Mouse (Mus musculus) gastrocnemius, adult 18-20 months (tissue): ENCODE data around the gene Gm20517. TPM values are rescaled to one million over a fixed set of nuclear protein-coding genes. Genes with fewer than 3 reads are reported as not detected.
"Not testable (repeated sequence)": the region's sequence is repeated elsewhere in the genome, so short reads cannot be mapped to it uniquely, and the experiment has no call there.

Experiments used
- DNase-seq: peaks from one replicate; pipeline ENCODE4 v3.0.0; 2021; ENCODE audit warnings: low spot score
- total RNA-seq, 2 experiments: library from RNA; stranded (reverse); gene quantifications; 2 replicates each; pipeline ENCODE4 v1.2.3; 2021

The Gm20517 gene
- total RNA-seq, 2 experiments from 2014 or later: 1.6 to 2.6 TPM

GRCm38 (mm10) chr17:47625088-47625487 is 13.7 kb downstream of the Gm20517 start:
- peak; percentile 53 for DNase-seq

- DNase-seq: no peak
Observed at GRCm38 (mm10) chr17:47626031-47626430, 14.6 kb downstream of the Gm20517 start.

- DNase-seq: no peak
Observed at GRCm38 (mm10) chr17:47627791-47628190, 16.4 kb downstream of the Gm20517 start.

- peak; percentile 94 for DNase-seq
Observed at GRCm38 (mm10) chr17:47628851-47629676, 17.7 kb downstream of the Gm20517 start.

- peak; percentile 34 for DNase-seq
Observed at GRCm38 (mm10) chr17:47629717-47630677, 18.6 kb downstream of the Gm20517 start.

- no peak for DNase-seq
Observed at GRCm38 (mm10) chr17:47630678-47631065, 19.3 kb downstream of the Gm20517 start, which contains the start of gene Usp49. Gene Usp49, plus strand, starts transcription at chr17:47630690.

- DNase-seq: no peak
Observed at GRCm38 (mm10) chr17:47632181-47632840, 20.9 kb downstream of the Gm20517 start.

- no peak for DNase-seq
Observed at GRCm38 (mm10) chr17:47633999-47634770, 22.8 kb downstream of the Gm20517 start.

- no peak for DNase-seq
Observed at GRCm38 (mm10) chr17:47642992-47643391, 31.6 kb downstream of the Gm20517 start.

- DNase-seq: peak; percentile 64
Observed at GRCm38 (mm10) chr17:47646683-47647082, 35.3 kb downstream of the Gm20517 start.

- no peak for DNase-seq
Observed at GRCm38 (mm10) chr17:47648966-47649365, 37.6 kb downstream of the Gm20517 start.

GRCm38 (mm10) chr17:47651953-47652352 is 40.6 kb downstream of the Gm20517 start:
- no peak for DNase-seq

GRCm38 (mm10) chr17:47654346-47654745 is 43.0 kb downstream of the Gm20517 start:
- not testable (repeated sequence) for DNase-seq

GRCm38 (mm10) chr17:47655697-47656096 is 44.3 kb downstream of the Gm20517 start:
- DNase-seq: no peak

- DNase-seq: no peak
Observed at GRCm38 (mm10) chr17:47657901-47658300, 46.5 kb downstream of the Gm20517 start.

- no peak for DNase-seq
Observed at GRCm38 (mm10) chr17:47658741-47659243, 47.4 kb downstream of the Gm20517 start.

GRCm38 (mm10) chr17:47663009-47663713 is 51.8 kb downstream of the Gm20517 start:
- no peak for DNase-seq

GRCm38 (mm10) chr17:47664474-47664873 is 53.1 kb downstream of the Gm20517 start:
- no peak for DNase-seq

- no peak for DNase-seq
Observed at GRCm38 (mm10) chr17:47669166-47669565, 57.8 kb downstream of the Gm20517 start.

- no peak for DNase-seq
Observed at GRCm38 (mm10) chr17:47671988-47672310, 60.6 kb downstream of the Gm20517 start.
